Mouse (Mus musculus) forebrain, embryonic 14.5 days (tissue): ENCODE results near the gene Recql5. TPM values are rescaled to one million over a fixed set of nuclear protein-coding genes. Genes with fewer than 3 reads are reported as not detected.

Experiments used
- ATAC-seq: fragments of 200-750 bp; cut with Nextera tagmentation; 2 replicates; pipeline ENCODE4 v1.8.0; 2017; ENCODE audit warnings: mild to moderate bottlenecking, moderate library complexity
- DNase-seq: peaks from one replicate; pipeline ENCODE4 v3.0.0-alpha.2; 2015; ENCODE audit warnings: low spot score
- H3K27ac ChIP-seq: fragments of 300-500 bp; sonication (generic); 2 replicates; pipeline ENCODE4 v1.5.1; 2014; ENCODE audit warnings: low read depth, mild to moderate bottlenecking, control low read depth, low read length, moderate library complexity
- H3K27me3 ChIP-seq: fragments of 300-500 bp; sonication (generic); replicated peaks from 2 replicates; pipeline ENCODE4 v1.6.1; 2014; ENCODE audit warnings: low read length, control low read depth, mixed read lengths; ENCODE audit not compliant: control insufficient read depth, insufficient read depth
- H3K36me3 ChIP-seq: fragments of 300-500 bp; sonication (generic); 2 replicates; pipeline ENCODE4 v1.6.1; 2014; ENCODE audit warnings: low read length, control low read depth; ENCODE audit not compliant: control insufficient read depth, insufficient read depth
- H3K4me1 ChIP-seq: fragments of 300-500 bp; sonication (generic); 2 replicates; pipeline ENCODE4 v1.6.1; 2014; ENCODE audit warnings: antibody characterized with exemption, low read length, control low read depth; ENCODE audit not compliant: control insufficient read depth, insufficient read depth
- H3K4me2 ChIP-seq: fragments of 300-500 bp; sonication (generic); 2 replicates; pipeline ENCODE4 v1.6.1; 2014; ENCODE audit warnings: mild to moderate bottlenecking, control low read depth, low read length
- H3K4me3 ChIP-seq: fragments of 300-500 bp; sonication (generic); 2 replicates; pipeline ENCODE4 v1.5.1; 2014; ENCODE audit warnings: low read depth, low read length, control low read depth
- H3K9ac ChIP-seq: fragments of 300-500 bp; sonication (generic); 2 replicates; pipeline ENCODE4 v1.6.1; 2014; ENCODE audit warnings: mild to moderate bottlenecking, low read length, control low read depth, moderate library complexity
- H3K9me3 ChIP-seq: fragments of 300-500 bp; sonication (generic); replicated peaks from 2 replicates; pipeline ENCODE4 v1.6.1; 2016; ENCODE audit warnings: low read length, control low read depth, mixed read lengths; ENCODE audit not compliant: control insufficient read depth
- WGBS: fragments of 180-500 bp; shearing (Covaris S2); extraction: QIAGEN DNeasy Blood & Tissue Kit; methylation state at CpG from one replicate; pipeline ENCODE4 v1.1.7; 2014; 5-methylcytosine and 5-hydroxymethylcytosine counted together
- polyA plus RNA-seq: library from polyadenylated mRNA; unstranded; fragments of >200 nt; fragmentation: Nextera tagmentation; extraction: Ambion mirVana; gene quantifications from 2 replicates; pipeline ENCODE4 v1.2.1, GENCODE M21; 2014

The Recql5 gene
- polyA plus RNA-seq, 1 experiment from 2014 or later: 16.5 TPM

- H3K4me3 ChIP-seq: no peak overlapping the region
- no peak for DNase-seq
- no peaks in the 10 kb centered on the region for H3K36me3 ChIP-seq
- no peak overlapping the region for H3K4me2 ChIP-seq
- no peak overlapping the region for H3K27ac ChIP-seq
- H3K4me1 ChIP-seq: no peaks in the 10 kb centered on the region
- no peak overlapping the region for H3K9ac ChIP-seq
- 79% methylated on average over 11 of the region's 11 CpGs for WGBS
- H3K9me3 ChIP-seq: no peaks in the 10 kb centered on the region
- H3K27me3 ChIP-seq: no peaks in the 10 kb centered on the region
- no peak for ATAC-seq
Measured at GRCm38 (mm10) chr11:115885281-115885680, 48.0 kb downstream of the Recql5 start.

- no peak overlapping the region for H3K4me2 ChIP-seq
- no peaks in the 10 kb centered on the region for H3K27me3 ChIP-seq
- no peaks in the 10 kb centered on the region for H3K9me3 ChIP-seq
- H3K36me3 ChIP-seq: no peaks in the 10 kb centered on the region
- no peaks in the 10 kb centered on the region for H3K4me1 ChIP-seq
- H3K4me3 ChIP-seq: no peak overlapping the region
- ATAC-seq (no peak), DNase-seq (no peak)
- no peak overlapping the region for H3K27ac ChIP-seq
- H3K9ac ChIP-seq: no peak overlapping the region
- 95% methylated on average over 3 of the region's 3 CpGs for WGBS
Measured at GRCm38 (mm10) chr11:115884361-115884760, 48.9 kb downstream of the Recql5 start.

- H3K4me2 ChIP-seq: no peak overlapping the region
- ATAC-seq: no peak
- H3K9ac ChIP-seq: no peak overlapping the region
- DNase-seq: no peak
- H3K36me3 ChIP-seq: no peaks in the 10 kb centered on the region
- no peaks in the 10 kb centered on the region for H3K9me3 ChIP-seq
- no peak overlapping the region for H3K27ac ChIP-seq
- no peak overlapping the region for H3K4me3 ChIP-seq
- 40% methylated on average over 17 of the region's 17 CpGs for WGBS
- H3K4me1 ChIP-seq: no peaks in the 10 kb centered on the region
- no peaks in the 10 kb centered on the region for H3K27me3 ChIP-seq
Measured at GRCm38 (mm10) chr11:115883251-115883650, 50.0 kb downstream of the Recql5 start.

- no peaks in the 10 kb centered on the region for H3K9me3 ChIP-seq
- no peaks in the 10 kb centered on the region for H3K36me3 ChIP-seq
- H3K4me3 ChIP-seq: no peak overlapping the region
- 24% methylated on average over 5 of the region's 5 CpGs for WGBS
- H3K4me2 ChIP-seq: no peak overlapping the region
- ATAC-seq (no peak), DNase-seq (no peak)
- no peak overlapping the region for H3K27ac ChIP-seq
- no peaks in the 10 kb centered on the region for H3K27me3 ChIP-seq
- no peak overlapping the region for H3K9ac ChIP-seq
- no peaks in the 10 kb centered on the region for H3K4me1 ChIP-seq
Measured at GRCm38 (mm10) chr11:115881002-115881401, 52.3 kb downstream of the Recql5 start.

GRCm38 (mm10) chr11:115878071-115878470 lies 55.2 kb downstream of the Recql5 start:
- DNase-seq (no peak), ATAC-seq (no peak)
- no peaks in the 10 kb centered on the region for H3K4me1 ChIP-seq
- no peaks in the 10 kb centered on the region for H3K9me3 ChIP-seq
- H3K36me3 ChIP-seq: no peaks in the 10 kb centered on the region
- H3K4me3 ChIP-seq: no peak overlapping the region
- H3K27me3 ChIP-seq: no peaks in the 10 kb centered on the region
- H3K27ac ChIP-seq: no peak overlapping the region
- no peak overlapping the region for H3K9ac ChIP-seq
- no peak overlapping the region for H3K4me2 ChIP-seq
- 81% methylated on average over 8 of the region's 8 CpGs for WGBS

GRCm38 (mm10) chr11:115877174-115877755 lies 56.0 kb downstream of the Recql5 start:
- no peak overlapping the region for H3K4me2 ChIP-seq
- H3K36me3 ChIP-seq: no peaks in the 10 kb centered on the region
- WGBS: 79% methylated on average over 6 of the region's 6 CpGs
- H3K9ac ChIP-seq: no peak overlapping the region
- H3K27ac ChIP-seq: no peak overlapping the region
- ATAC-seq (no peak), DNase-seq (no peak)
- no peak overlapping the region for H3K4me3 ChIP-seq
- H3K4me1 ChIP-seq: no peaks in the 10 kb centered on the region
- no peaks in the 10 kb centered on the region for H3K9me3 ChIP-seq
- no peaks in the 10 kb centered on the region for H3K27me3 ChIP-seq

GRCm38 (mm10) chr11:115876438-115876837 lies 56.8 kb downstream of the Recql5 start:
- no peak for ATAC-seq

GRCm38 (mm10) chr11:115875935-115876334 lies 57.3 kb downstream of the Recql5 start:
- Histone ChIP-seq H3K27me3 (no peaks in the 10 kb centered on the region), H3K4me2 (no peak overlapping the region), H3K36me3 (no peaks in the 10 kb centered on the region), H3K4me3 (no peak overlapping the region), H3K27ac (no peak overlapping the region), H3K9ac (no peak overlapping the region), H3K9me3 (no peaks in the 10 kb centered on the region), H3K4me1 (no peaks in the 10 kb centered on the region)
- ATAC-seq: no peak
- DNase-seq: no peak
- 89% methylated on average over 3 of the region's 3 CpGs for WGBS

More at GRCm38 (mm10) chr11:115876438-115876837, 56.8 kb downstream of the Recql5 start:
- Histone ChIP-seq H3K36me3 (no peaks in the 10 kb centered on the region), H3K27me3 (no peaks in the 10 kb centered on the region), H3K4me3 (no peak overlapping the region), H3K27ac (no peak overlapping the region), H3K9me3 (no peaks in the 10 kb centered on the region), H3K9ac (no peak overlapping the region), H3K4me1 (no peaks in the 10 kb centered on the region), H3K4me2 (no peak overlapping the region)
- 77% methylated on average over 5 of the region's 5 CpGs for WGBS
- no peak for DNase-seq

- Histone ChIP-seq H3K4me3 (no peak overlapping the region), H3K27ac (no peak overlapping the region), H3K4me2 (no peak overlapping the region), H3K4me1 (no peaks in the 10 kb centered on the region), H3K9me3 (no peaks in the 10 kb centered on the region), H3K9ac (no peak overlapping the region), H3K27me3 (no peaks in the 10 kb centered on the region), H3K36me3 (no peaks in the 10 kb centered on the region)
- WGBS: 74% methylated on average over 4 of the region's 4 CpGs
- ATAC-seq (no peak), DNase-seq (no peak)
Measured at GRCm38 (mm10) chr11:115872437-115872836, 60.8 kb downstream of the Recql5 start.
